Mouse (Mus musculus): ENCODE measurements around the gene Rps15. TPM values are rescaled to one million over a fixed set of nuclear protein-coding genes. Genes with fewer than 3 reads are reported as not detected.

Rps15 gene
- total RNA-seq, 2 experiments from 2014 or later = 1,216 to 1,243 TPM

DNA sequence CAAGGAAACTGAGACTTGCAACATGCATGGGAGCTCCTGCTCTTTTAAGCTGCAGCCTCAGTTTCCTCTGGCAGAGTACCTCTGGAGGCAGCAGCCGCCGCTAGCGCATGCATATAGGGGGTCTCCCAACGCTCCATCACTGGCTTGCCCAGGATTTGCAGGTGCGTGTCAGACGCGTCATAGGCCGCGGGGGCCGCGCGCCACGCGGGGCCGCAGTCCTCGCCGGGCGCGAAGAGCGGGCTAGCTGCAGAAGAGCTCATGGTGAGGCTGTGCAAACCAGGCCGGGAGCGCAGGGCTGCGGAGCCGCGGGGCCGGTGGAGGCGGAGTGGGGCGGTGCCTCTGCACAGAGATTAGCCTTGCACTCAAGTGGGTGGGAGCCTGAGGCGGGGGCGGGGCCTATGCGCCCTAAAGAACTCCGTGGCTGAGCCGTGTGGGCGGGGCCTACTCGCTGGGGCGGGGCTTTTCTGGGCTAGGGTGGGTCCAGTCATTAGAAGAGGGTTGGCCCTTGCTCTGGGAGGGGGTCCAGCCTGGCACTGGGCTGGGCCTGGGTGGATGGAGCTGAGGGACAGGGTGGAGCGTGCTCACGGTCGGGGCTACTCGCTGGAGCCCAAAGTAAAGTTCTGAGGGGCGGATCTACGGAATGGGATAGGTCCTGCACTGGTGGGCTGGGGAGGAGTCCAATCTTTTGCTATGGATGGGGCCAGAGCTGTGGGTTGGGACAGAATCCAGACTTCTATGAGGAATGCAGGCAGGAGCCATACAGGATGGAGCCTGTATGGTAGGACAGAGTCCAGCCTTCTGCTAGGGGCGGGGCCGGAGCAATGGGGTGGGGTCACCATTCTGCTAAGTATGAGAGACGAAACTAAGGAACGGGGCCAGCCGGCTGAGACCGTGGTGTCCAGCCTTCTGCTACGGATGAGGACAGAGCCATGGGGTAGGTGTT is 31.3 kb upstream of the Rps15 start, which contains the start of the genes Gamt and Dazap1:
Gene Gamt, minus strand, starts transcription at position 371 of the 943 bp plus-strand sequence.
Gene Dazap1, plus strand, starts transcription at position 845 of the 943 bp plus-strand sequence.
- DNase-seq = peak; percentile 99

DNA sequence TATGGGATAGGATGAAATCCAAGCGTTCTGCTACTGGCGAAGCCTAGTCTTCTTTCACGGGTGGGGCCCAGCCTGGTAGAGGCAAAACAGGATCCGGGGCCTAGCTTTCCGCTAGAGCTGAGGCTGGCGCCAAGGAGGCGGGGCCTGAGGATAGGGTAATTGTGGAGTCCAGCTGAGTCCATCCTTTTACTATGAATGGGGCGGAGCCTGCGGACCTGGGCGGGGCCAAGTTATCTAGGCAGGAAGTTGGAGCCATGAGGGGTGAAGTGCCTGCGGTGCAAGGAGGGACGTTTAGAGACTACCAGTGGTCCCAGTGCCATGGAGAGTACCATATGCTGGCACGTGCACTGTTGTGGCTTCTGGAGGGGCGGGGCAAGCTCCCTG is 30.7 kb upstream of the Rps15 start:
- DNase-seq = peak; percentile 98

DNA sequence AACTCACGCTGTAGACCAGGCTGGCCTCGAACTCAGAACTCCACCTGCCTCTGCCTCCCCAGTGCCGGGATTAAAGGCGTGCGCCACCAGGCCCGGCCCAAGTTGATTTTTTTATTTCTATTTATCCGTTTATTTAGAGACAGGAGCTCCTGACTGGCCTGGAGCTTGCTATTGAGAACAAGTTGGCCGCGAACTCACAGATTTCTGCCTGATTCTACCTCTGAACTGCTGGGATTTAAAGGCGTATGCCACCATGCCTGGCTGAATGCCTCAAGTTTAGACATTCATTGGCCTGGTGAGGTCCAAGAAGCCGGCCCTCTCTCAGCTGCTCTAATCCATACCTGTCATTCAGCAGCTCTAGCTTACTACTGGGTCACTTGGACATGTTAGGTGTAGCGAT is 30.1 kb upstream of the Rps15 start:
- no peak for DNase-seq

DNA sequence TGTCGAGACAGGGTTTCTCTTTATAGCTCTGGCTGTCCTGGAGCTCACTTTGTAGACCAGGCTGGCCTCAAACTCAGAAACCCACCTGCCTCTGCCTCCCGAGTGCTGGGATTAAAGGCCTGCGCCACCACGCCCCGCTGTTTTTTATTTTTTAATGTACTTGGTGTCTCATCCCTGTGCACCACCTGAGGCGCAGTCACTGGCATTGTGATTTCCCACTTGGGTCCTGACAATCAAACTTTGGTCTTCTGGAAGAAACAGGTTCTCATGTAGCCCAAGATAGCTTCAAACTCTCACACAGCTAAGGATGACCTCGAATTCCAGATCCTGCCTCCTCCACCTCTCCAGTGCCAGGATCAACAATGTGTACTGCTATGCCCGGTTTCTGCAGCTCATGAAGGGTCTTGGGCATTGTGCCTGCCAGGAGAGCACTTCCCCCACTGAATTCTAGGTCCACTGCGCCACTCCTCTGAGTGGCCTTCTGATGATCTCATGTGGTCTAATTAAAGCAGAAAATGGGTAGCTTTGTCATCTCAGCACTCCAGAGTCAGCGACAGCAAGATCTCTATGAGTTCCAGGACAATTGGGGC is 29.4 kb upstream of the Rps15 start:
- no peak for DNase-seq

DNA sequence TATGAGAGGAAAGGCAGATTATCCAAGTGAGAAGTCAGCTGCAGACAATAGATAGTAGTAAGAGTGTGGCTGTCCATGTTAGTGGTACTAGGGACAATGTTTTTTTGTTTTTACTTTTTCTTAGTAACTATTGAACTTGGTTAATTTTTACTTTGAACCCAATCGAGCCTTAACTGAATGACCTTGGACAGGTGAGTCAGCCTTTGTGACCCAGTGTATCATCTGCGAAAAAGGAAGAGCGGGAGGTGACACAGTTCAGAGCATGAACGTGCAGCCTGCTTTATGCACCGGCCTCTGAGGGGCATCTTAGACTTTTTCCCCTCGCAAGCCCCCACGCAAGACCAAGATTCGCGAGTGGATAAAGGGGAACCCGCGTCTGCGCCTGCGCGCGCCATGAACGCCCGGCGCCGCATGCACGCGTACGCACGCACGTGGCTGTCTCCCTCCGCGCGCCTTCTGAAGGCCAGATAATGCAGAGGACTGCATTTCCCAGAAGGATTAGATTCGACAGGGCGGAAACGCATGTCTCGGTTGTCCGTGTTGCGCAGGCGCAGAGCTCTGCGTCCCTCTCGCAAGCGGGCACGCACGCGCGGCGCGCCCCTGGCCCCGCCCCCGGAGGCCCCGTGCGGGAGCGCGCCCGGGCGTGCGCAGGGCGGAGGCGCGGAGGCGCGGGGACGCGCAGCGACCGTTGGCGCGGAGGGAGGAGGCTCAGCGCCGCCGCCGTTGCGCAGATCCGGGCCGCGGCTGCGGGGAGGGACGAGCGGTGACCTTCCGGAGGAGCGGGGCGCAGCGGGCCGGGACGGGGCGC is 27.7 kb upstream of the Rps15 start:
- peak; percentile 99 for DNase-seq

DNA sequence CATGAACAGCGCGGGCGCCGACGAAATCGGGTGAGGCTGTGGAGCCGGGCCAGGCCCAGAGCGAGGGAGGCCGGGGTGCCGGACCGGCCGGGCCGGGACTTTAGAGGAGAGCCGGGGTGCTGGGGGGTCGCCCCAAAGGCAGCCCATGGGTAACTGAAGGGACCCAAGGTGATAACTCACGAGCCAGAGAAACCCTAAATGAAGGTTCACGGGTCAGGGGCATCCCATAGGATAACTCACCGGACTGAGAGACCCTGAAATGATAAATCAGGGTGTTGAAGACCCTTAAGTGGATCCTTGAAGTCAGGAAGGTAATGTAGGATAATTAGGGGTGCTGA is 27.1 kb upstream of the Rps15 start:
- DNase-seq = no peak

DNA sequence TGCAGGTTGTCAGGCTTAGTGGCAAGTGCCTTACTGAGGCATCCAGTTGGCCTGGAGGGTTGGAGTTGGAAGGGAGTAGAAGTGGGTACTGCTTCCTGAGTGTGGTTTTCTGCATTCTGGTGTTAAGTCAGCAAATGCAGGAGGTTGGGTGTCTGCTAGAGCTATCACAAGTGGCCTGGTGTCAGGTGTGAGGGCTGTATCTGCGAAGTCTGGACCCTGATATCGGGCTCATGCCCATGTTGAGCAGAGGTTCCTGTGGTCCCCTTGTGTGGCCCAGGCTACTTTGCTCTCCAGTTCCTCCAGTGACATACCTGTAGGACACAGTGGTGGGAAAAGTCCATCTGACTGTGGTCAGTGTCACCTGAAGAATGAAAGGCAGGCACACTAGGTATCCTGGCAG is 22.2 kb upstream of the Rps15 start:
- DNase-seq = no peak

DNA sequence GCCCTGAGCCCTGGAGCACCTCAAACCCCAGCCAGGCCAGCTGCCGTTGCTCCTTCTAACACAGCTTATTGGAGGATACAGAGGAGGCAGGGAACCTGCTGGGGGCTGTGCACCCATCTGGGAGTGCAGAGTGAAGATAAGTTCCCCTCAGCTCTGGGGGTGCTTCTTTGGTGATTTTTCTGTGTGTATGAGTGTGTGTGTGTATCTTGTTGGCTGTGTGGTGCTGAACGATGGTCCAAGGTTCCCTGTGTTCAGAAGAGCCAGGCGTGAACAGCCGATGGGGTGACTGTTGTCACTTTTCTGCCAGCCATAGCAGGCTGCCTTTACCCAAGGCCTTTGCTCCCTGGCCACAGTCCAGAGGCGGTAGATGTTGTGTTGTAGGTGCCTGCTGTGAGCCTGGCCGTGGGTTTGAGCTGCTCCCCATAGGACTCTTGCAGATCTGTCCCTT is 21.5 kb upstream of the Rps15 start:
- DNase-seq = peak; percentile 77

DNA sequence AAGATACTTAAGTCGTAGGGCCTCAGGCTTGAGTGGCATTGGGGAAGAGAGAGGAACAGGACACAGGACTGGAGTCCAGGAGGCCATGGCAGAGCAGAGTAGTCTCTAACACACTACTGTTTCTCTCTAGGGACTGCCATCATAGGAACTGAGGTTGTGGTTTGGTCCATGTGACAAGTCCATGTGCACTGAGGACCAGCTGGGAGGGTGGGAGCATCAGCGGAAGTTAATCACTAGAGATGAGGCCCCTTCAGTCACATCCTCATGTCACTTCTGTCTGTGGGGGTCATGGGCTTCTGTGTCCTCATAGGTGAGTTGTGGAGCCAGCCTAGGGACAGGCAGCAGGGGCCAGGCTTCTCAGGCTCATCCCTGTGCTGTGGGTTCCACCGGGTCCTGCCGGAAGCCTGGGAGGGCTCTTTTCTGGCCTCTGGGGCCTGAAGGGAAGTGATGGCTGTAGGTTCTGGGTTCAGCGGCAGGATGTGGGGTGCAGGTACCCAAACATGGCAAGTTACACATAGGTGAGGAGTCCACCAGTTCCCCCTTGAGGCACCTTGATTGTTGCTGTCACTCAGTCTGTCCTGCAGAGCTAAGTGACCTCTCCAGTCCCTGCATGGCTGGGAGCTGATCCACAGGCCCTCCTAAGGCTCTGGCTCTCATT is 20.9 kb upstream of the Rps15 start:
- DNase-seq = no peak

DNA sequence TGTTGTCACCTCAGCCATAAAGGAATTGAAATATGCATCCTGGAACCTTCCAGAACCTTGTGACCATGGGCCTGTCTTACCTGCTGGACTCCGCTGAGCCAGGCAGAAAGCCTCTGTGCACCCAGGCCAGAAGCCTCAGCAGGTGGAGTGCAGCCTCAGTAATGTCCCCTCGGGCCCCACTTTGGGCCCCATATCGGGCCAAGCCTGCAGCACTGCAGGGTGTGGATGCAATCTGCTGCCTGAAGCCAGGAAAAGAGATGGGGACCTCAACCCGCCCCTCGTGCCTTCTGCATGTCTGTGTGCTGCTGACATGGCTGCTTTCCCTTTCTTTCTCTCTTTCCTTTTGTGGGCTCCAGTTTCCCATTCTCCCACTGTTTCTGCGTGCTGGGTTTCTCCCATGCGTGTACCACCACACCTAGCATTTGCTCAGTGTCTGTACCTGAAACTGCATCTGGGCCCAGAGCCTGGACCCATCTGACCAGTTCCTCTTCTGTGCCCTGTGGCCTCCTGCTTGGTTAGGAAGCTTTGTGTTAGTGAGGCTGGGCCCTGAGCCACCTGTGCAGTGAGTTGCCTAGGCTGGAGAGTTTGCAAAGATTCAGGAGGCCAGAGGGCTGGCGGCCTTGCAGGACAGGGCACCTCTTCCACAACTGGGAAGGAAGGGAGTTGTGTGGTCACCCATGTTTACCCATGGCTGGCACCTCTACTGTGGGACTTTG is 20.2 kb upstream of the Rps15 start:
- no peak for DNase-seq

DNA sequence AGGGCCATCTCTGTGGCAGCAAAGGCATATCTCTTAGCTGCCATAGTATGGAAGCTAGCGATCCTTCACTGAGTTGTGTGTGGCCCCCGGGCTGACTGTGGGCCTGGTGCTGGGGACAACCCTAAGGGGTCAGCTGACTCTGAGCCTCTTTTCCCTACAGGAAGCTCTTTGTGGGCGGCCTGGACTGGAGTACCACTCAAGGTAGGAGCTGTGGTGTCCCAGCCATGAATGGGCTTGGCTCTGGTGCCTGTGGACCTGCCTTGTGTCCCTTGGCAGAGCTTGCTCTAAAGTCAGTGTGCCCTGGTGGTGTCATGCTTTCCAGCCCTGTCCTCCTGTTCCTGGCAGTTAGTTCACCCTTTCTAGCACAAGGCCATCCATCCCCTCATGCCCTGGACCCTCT is 18.4 kb upstream of the Rps15 start:
- DNase-seq = no peak

DNA sequence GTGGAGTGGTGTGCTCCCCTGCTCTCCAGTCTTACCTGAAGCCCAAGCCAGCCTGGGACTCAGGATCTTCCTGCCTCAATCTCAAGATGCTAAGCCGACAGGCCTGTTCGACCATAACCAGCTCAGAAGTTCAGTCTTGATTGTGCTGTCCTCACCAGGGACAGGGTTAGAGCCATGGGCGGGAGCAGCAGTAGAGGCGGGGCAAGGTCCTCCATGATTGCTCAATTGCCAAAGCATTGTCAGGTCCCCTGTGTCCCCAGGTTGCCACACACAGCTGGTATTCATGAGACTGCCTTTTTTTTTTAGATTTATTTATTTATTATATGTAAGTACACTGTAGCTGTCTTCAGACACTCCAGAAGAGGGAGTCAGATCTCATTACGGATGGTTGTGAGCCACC is 16.0 kb upstream of the Rps15 start:
- no peak for DNase-seq

DNA sequence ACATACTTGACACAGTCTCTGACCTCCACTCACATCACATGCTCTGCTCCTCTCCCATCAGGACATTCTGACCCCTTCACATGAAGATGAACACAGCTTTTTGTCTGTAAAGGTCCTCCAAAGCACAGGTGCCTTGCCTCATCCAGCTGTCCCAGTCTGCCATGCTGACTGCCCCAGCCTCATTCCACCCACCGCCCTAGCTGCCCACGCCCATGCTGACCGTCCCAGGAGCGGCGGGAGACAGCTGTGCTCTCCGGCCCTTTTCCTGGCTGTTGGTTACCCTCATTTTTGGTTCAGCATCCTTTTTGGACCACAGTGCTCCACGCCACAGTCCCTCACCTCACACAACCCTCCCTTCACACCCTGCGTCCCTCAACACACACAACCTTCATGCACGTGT is 13.9 kb upstream of the Rps15 start:
- DNase-seq = no peak

DNA sequence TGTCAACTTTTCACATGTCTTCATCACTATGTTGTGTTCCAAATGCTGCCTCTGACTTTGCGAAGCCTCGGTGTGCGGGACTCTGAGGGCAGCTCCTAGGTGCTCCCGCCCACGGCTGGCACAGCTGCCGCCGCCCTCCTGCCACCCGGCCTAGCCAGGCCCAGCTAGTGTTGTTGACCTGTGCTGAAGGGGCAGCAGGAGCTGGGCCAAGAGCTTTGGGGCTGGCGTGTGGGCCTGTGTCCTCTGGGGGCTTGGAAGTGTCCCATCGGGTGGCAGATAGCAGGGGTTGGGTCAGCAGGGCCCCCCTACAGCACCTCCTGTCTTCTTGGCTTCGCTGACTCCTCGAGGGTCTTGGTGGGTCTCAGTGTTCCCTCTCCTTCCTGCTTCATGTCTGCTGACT is 13.0 kb upstream of the Rps15 start:
- no peak for DNase-seq

DNA sequence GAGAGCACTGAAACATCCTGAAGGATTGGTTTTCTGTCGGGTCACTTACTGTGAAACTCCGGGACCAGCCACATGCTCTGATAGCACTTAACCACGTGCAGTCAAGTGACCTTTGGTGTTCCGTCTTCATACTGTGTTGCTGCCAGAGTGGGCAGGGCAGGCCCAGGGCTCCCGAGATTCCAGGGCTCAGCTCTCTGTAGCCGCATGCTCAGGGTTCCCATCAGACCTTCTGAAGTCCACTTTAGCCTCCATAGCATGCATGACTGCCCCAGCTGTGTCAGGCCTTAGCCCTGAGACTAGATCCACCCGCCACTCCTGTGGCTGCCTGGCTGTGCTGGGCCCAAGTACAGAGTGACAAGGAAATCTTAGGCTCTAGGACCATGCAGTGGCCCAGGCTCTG is 10.9 kb upstream of the Rps15 start:
- DNase-seq = peak; percentile 70

DNA sequence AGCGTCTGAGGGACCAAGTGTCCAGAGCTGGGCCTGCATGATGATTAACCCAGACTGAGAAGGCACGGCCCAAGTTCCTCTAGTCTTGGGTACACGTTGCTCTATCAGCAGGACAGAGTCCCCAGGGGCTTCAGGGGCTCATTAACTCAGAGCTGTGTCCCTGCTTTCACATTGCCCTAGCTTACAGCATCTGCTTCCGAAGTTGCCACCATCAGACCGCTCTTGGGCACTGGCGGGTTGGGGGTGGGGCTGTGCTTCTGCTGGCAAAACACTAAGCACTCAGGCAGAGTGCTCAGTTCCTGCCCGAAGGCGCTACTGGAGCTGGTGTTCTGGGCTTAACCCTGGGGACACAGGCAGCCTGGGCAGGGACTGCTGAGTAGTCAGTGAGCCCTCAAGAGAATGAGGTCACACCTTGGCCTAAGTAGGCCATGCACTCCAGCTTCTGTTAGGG is 10.3 kb upstream of the Rps15 start:
- peak; percentile 83 for DNase-seq

DNA sequence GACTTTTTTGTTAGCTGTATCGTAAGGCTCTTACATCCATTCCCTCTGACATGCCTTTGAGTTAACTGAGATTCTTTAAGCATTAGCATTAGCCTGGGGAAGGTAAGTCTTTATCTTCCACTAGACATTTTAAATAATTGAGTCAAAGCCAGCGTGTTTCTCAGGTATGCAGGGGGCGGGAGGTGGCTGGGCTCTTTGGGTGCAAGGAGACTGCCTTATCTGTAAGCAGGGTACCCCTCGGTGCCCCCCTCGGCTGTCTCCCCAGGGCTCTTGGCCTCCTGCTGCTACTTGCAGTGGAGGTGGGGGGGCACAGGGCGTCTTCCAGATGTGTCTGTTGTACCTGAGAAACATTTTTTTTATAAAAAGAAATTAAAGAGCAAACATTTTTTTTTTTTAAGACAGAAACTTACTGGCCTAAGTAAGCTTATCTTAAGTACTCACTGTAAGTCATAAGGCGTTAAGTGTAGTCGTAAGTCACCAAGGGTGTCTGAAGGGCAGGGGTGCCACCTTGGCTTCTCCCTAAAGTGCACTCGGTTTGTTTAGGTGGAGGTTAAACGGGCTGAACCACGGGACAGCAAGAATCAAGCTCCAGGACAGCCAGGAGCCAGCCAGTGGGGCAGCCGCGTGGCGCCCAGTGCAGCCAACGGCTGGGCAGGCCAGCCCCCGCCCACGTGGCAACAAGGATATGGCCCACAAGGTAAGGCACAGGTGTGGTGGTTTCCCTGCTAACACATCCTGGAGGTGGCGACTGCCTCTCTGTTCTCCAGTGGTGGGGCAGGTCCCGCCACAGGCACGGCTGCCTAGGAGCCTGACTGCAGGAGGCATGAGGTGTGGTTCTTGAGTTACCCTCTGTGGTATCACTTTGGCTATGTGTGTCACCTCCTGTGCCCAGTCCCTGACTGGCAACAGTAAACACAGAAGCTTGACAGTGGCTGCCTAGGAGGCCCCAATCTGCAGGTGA is 9.5 kb upstream of the Rps15 start:
- DNase-seq = no peak

DNA sequence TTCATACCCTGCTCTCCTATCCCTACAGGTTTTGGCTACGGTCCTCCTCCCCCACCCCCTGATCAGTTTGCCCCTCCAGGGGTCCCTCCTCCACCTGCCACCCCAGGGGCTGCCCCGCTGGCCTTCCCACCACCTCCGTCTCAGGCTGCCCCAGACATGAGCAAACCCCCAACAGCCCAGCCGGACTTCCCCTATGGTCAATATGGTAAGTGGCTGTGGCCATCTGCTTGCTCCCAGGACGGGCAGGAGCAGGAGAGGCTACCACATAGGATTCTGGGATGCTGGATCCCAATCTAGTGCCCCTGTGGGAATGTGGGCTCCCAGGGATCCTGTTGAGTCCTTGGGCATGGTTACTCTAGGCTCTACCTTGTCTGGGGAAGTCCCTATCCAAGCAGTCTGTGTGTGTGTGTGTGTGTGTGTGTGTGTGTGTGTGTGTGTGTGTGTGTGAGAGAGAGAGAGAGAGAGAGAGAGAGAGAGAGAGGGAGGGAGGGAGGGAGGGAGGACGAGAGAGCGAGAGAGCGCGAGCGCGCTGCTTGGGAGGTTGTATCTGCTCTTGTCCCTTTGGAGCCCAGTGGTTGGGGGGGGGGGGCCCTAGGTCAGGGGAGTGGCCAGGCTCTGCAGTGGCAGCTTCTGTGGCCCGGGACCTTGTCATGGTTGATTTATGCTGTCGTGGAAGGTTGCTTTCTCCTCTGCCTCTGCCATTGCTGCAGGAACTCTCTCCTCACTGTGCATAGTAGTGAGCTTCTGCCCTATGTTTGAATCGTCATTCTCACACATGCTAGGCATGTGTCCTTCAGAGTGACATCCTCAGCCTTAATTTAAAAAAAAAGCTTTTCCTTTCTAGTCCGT is 6.8 kb upstream of the Rps15 start:
- peak; percentile 78 for DNase-seq

DNA sequence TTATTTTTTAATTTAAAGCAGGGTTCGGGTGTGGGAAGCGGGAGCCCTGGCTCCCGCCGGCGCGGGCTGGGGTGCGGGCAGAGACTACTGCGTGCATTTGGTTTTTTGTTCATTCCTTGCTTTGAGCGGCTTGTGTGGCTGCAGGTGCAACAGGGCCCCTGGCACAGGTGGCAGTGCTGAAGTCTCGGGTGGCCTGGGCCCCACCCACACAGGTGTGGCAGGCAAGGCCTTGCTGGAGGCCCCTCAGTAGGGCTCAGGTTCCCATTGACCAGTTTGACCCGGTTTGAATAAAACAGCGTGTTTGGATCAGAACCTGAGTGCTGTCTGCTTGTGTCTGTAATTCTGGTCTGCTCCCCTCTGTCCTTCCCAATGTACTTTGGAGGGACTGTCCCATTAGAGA is 4.2 kb upstream of the Rps15 start:
- DNase-seq = no peak
